Mouse (Mus musculus) layer of hippocampus, adult 2 months (tissue): ENCODE results near the gene Hdac9. TPM values are rescaled to one million over a fixed set of nuclear protein-coding genes. Genes with fewer than 3 reads are reported as not detected.
A peak's percentile ranks its signal among the peaks of the same experiment; 100 is the strongest.
"Not testable (repeated sequence)": the region's sequence is repeated elsewhere in the genome, so short reads cannot be mapped to it uniquely, and the experiment has no call there.

Experiments used
- DNase-seq, 2 experiments: peaks; one replicate each; pipeline ENCODE4 v3.0.0; 2022; ENCODE audit warnings: low spot score in 2 of 2
- H3K27ac ChIP-seq: fragments of 200-600 bp; 2 replicates; pipeline ENCODE4 v1.8.1; 2022
- H3K4me3 ChIP-seq: fragments of 200-600 bp; 2 replicates; pipeline ENCODE4 v1.8.1; 2022; ENCODE audit warnings: mild to moderate bottlenecking
- CTCF ChIP-seq: fragments of 200-600 bp; conservative IDR thresholded peaks from 2 replicates; pipeline ENCODE4 v1.8.1; 2022; ENCODE audit warnings: antibody characterized with exemption, mild to moderate bottlenecking, moderate library complexity
- total RNA-seq, 2 experiments: library from RNA; stranded (reverse); gene quantifications; 2 replicates each; pipeline ENCODE4 v1.2.3; 2021

Gene Hdac9
- total RNA-seq, 2 experiments from 2014 or later = 34.7 to 35.2 TPM

- no peak overlapping the region for H3K4me3 ChIP-seq
- TF ChIP-seq CTCF = no peak
- DNase-seq = peak; percentile 16 to 19
- 0 out of 2 replicates have a peak overlapping the region, but pooled peaks have one; percentile 20 for H3K27ac ChIP-seq
Measured at GRCm38 (mm10) chr12:34052036-34052435, 864.9 kb downstream of the Hdac9 start.

- Histone ChIP-seq H3K27ac (no peak overlapping the region), H3K4me3 (no peak overlapping the region)
- peak; percentile 58 for TF ChIP-seq CTCF
- DNase-seq = no peak
Measured at GRCm38 (mm10) chr12:34051112-34051511, 865.8 kb downstream of the Hdac9 start.

- no peak overlapping the region for H3K27ac ChIP-seq
- TF ChIP-seq CTCF = no peak
- no peak for DNase-seq
- H3K4me3 ChIP-seq = no peak overlapping the region
Measured at GRCm38 (mm10) chr12:34040949-34041348, 875.9 kb downstream of the Hdac9 start.

GRCm38 (mm10) chr12:34040061-34040460, 876.8 kb downstream of the Hdac9 start:
- no peak for TF ChIP-seq CTCF
- H3K4me3 ChIP-seq = no peak overlapping the region
- no peak overlapping the region for H3K27ac ChIP-seq
- no peak for DNase-seq

- not testable (repeated sequence) for DNase-seq, H3K4me3 ChIP-seq, H3K27ac ChIP-seq
Measured at GRCm38 (mm10) chr12:34009796-34010195, 907.1 kb downstream of the Hdac9 start.

Other genes starting within 250 kb of the Hdac9 start
- gene Prps1l1, start 67.7 kb upstream of the Hdac9 start, total RNA-seq = not detected
- 10 to 100 TPM; 62.0 to 62.1 TPM for gene Snx13, start 130.1 kb upstream of the Hdac9 start, total RNA-seq